Mouse (Mus musculus): ENCODE results near the gene Fbxw8.

DNA sequence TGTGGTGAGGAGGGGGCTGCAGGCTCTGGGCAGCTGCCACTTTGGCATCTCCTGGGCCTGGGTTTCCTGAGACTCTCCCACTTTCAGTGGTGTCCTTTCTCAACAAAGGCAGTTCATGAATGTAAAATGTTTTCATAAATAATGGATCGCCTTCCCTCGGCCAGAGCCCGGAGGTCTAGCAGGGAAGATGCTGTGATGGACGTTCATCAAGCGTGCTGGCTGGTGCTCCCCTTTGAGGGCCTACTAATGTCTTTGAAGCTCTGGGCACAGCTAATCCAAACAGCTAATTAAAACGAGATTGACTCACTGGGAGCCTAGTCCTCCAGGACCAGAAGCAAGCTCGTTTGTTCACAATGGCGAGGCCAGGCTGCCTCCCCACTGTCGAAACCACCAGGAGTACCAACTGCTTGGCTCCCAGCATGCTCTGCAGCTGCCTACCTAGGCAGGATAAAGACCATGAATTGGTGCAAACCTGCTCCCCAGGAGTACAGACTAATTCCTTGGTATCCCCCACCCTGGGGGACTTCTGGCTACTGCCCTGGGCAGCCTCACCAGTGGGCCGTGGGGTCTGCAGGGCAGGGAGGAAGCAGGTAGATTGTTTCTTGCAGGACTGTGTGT, 90.9 kb downstream of the Fbxw8 start:
- TF ChIP-seq CTCF (IDR thresholded peaks at IDR 0.05; ENCODE audit: extremely low read depth, insufficient read length, insufficient replicate concordance, low read depth, low read length) (no peak), POLR2A (IDR thresholded peaks at IDR 0.05; ENCODE audit: low read depth, low read length) (no peak)
